Mouse (Mus musculus): ENCODE results near the gene Klhl7. TPM values are rescaled to one million over a fixed set of nuclear protein-coding genes. Genes with fewer than 3 reads are reported as not detected.

Klhl7 gene
- total RNA-seq, 2 experiments from 2014 or later: 38.2 to 39.9 TPM

DNA sequence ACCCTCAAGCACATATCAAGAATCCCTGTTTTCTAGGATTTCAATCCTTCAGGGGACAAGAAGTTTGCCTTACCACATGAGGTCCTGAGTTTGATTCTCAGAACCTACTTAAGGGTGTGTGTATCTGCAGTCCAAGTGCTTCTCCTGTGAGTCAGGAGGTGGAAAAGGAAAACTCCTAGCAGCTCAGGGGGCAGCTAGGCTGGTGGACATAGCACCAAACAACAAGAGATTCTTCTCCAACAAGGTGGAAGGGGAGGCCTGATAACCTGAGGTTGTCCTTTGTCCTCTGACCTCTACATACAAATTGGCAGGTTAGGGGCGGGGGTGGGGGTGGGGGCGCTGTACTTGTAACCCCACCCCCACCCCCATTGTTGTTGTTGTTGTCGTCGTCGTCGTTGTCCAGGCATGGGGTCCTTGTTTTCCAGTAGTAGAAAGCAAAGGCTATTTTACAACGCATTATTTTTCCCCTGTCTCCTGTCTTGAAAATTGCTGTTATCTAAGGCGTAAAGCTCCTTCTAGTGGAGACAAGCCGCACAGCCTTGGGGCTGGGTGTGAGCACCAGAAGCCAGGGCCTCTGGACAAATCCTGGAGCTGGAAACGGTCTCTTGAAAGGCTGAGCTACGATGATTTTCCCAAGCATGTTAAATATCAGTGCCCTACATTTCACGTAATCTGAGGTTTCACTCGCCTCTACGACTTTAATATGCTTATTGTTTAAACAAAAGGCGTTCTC, 23.3 kb upstream of the Klhl7 start:
- intact Hi-C loops (cut with DNase I): loop anchor here (2.0 kb wide), 2 partner anchors 186 to 226 kb away; no protein-coding TSS in a partner anchor
- TF ChIP-seq CTCF (IDR thresholded peaks at IDR 0.05): peak; percentile 84
- peak; percentile 76 for DNase-seq
- Histone ChIP-seq H3K27ac (peak overlapping the region; percentile 78), H3K4me3 (peak overlapping the region; percentile 70)

GRCm38 (mm10) chr5:24077739-24078306, 22.6 kb upstream of the Klhl7 start:
- no peak for DNase-seq
- peak overlapping the region; percentile 78; the same call in 1 of the 2 replicates for H3K27ac ChIP-seq
- peak overlapping the region; percentile 70 for H3K4me3 ChIP-seq
- intact Hi-C loops (cut with DNase I): loop anchor here (2.0 kb wide), 2 partner anchors 187 to 227 kb away; no protein-coding TSS in a partner anchor
- no peak for TF ChIP-seq CTCF (IDR thresholded peaks at IDR 0.05)

DNA sequence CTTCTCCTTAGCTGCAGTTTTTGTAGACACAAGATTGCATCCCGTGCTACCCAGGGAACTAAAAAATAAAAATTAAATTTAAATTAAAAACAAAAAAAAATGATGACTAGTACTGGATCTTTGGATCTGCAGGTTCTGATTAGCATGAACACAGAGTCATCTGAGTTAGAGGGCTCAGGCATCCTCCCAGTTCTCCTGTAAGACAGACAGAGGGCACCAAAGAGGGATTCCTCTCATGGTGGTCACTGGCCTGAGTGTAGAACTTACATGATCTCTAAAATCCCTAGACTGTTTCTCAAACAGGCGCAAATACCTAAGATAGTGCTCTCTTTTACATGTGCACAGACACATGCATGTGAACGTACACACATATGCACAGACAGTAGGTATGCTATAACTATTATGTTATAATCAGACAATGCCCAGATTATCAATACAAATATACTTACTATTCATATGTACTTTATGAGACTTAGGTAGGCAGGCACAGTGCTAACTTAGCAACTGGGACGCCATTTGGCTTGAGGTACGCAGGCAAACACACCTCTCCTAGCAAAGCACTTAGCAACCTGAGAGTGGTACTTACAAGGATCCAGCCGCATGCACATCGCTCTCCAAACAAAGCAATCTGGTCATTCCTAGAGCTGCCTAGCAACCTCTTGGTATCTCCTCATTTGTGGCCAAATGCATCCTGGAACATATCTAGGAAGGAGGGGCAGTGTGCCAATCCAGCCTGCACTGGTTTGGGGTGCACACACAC, 21.8 kb upstream of the Klhl7 start:
- intact Hi-C loops (cut with DNase I): no loop called here
- peak; percentile 13; the same call in 1 of the 2 replicates for TF ChIP-seq CTCF (IDR thresholded peaks at IDR 0.05)
- DNase-seq: no peak

DNA sequence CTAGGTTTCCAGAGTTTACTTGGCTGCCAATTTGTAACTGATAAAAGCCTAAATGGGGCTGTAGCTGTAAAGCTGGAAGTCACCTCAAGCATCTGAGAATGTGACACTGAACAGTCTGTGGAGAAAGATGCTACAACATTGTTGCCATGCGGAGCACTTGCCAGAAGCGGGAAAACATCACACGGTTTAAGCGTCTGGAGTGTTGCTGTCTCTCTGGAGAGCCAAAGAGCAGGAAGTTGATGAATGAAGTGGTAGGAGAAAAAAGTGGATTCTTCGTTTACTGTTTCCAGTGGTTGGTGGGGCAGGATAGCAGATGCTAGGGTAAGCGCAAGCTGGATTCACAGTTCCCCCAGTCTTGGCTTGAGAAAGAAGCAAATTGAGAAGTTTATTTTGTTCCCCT, 19.6 kb upstream of the Klhl7 start:
- no peak for DNase-seq
- TF ChIP-seq CTCF (IDR thresholded peaks at IDR 0.05): no peak
- Histone ChIP-seq H3K4me3 (no peak overlapping the region), H3K27ac (no peak overlapping the region)
- intact Hi-C loops (cut with DNase I): no loop called here

More for the DNA sequence above, 21.8 kb upstream of the Klhl7 start:
- no peak overlapping the region for H3K27ac ChIP-seq
- no peak overlapping the region for H3K4me3 ChIP-seq

GRCm38 (mm10) chr5:24084835-24085234, 15.6 kb upstream of the Klhl7 start:
- intact Hi-C loops (cut with DNase I): no loop called here
- TF ChIP-seq CTCF (IDR thresholded peaks at IDR 0.05): no peak
- DNase-seq: no peak
- H3K27ac ChIP-seq: no peak overlapping the region
- H3K4me3 ChIP-seq: no peak overlapping the region

DNA sequence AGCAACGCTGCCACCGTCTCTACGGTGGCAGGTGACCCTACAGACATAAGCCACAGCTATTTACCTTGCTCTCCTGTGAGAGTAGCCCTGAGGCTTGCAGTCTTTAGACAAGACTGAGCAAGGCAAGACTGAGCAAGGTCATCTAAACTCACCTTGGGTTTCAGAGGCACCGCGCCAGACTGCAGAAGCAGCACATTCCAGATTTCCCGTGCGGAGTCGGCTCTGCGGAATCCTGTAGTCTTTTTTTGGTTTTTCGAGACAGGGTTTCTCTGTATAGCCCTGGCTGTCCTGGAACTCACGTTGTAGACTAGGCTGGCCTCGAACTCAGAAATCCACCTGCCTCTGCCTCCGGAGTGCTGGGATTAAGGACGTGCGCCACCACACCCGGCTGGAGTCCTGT, 14.2 kb upstream of the Klhl7 start:
- intact Hi-C loops (cut with DNase I): no loop called here
- TF ChIP-seq CTCF (IDR thresholded peaks at IDR 0.05): no peak
- H3K4me3 ChIP-seq: no peak overlapping the region

GRCm38 (mm10) chr5:24086865-24087264, 13.5 kb upstream of the Klhl7 start:
- intact Hi-C loops (cut with DNase I): no loop called here
- no peak for TF ChIP-seq CTCF (IDR thresholded peaks at IDR 0.05)
- no peak for DNase-seq
- Histone ChIP-seq H3K4me3 (no peak overlapping the region), H3K27ac (no peak overlapping the region)

More for the DNA sequence above, 14.2 kb upstream of the Klhl7 start:
- H3K27ac ChIP-seq: no peak overlapping the region
- no peak for DNase-seq

- TF ChIP-seq CTCF (IDR thresholded peaks at IDR 0.05): peak; percentile 29; the same call in 1 of the 2 replicates
- no peak overlapping the region for H3K27ac ChIP-seq
These were observed 12.0 kb upstream of the Klhl7 start for GRCm38 (mm10) chr5:24088451-24088850.

GRCm38 (mm10) chr5:24092496-24092895, 7.9 kb upstream of the Klhl7 start:
- Histone ChIP-seq H3K4me3 (no peak overlapping the region), H3K27ac (no peak overlapping the region)
- TF ChIP-seq CTCF (IDR thresholded peaks at IDR 0.05): no peak
- intact Hi-C loops (cut with DNase I): no loop called here
- no peak for DNase-seq

More at GRCm38 (mm10) chr5:24088451-24088850, 12.0 kb upstream of the Klhl7 start:
- no peak for DNase-seq
- intact Hi-C loops (cut with DNase I): no loop called here
- no peak overlapping the region for H3K4me3 ChIP-seq

DNA sequence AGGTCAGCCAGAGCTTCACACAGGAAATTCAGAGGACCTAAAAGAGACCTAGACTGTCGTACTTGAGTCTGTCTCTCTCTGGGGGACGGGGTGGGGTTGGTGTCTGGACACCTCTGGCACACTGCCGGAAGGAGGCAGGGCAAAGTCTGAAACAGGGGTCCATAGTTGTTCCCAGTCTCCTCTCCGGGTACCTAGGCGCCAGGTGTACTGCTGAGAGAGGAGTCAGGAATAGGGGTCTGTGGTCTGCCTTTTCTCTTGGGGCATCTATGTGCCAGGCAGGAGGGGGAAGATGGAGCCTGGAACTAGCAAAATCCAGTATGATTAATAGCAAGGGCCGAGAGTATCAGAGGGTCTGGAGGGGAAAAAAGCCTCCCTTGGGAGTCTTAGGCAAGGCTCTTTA, 5.0 kb upstream of the Klhl7 start:
- no peak for TF ChIP-seq CTCF (IDR thresholded peaks at IDR 0.05)
- H3K27ac ChIP-seq: no peak overlapping the region
- DNase-seq: no peak
- intact Hi-C loops (cut with DNase I): no loop called here
- no peak overlapping the region for H3K4me3 ChIP-seq

DNA sequence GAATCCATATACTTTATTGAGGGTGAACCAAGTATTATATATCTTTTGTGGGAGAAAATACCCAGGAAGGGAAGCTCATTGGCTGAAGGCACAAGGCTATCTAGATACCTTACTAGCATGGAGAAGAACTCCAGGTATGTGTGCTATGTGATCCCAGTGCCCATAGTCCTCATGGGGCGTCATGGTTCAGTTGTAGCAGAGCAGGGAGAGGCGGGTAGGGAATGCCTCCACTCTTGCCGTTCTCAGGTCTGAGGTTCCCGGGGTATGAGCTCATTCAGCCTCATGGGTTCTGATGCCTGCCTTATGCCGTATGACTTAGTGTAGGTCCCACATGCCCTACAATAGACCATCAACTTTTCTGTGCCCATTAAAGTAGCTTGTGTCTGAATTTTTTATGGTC, 4.5 kb upstream of the Klhl7 start:
- no peak for DNase-seq
- H3K27ac ChIP-seq: no peak overlapping the region
- TF ChIP-seq CTCF (IDR thresholded peaks at IDR 0.05): no peak
- no peak overlapping the region for H3K4me3 ChIP-seq
- intact Hi-C loops (cut with DNase I): no loop called here

- peak; percentile 87 for DNase-seq
- no peak for TF ChIP-seq CTCF (IDR thresholded peaks at IDR 0.05)
- peak overlapping the region; percentile 97 for H3K27ac ChIP-seq
- intact Hi-C loops (cut with DNase I): loop anchor here (2.0 kb wide), 1 partner anchor 26 kb away; no protein-coding TSS in a partner anchor
- H3K4me3 ChIP-seq: peak overlapping the region; percentile 88
These were observed 456 bp downstream of the Klhl7 start for GRCm38 (mm10) chr5:24100810-24101311.
